Mouse (Mus musculus) liver (tissue): ENCODE results near the gene Kif5c.

Experiments used
- DNase-seq: peaks from one replicate; pipeline ENCODE4 v3.0.0-alpha.2; 2020; ENCODE audit warnings: mixed read lengths

Kif5c gene

DNA sequence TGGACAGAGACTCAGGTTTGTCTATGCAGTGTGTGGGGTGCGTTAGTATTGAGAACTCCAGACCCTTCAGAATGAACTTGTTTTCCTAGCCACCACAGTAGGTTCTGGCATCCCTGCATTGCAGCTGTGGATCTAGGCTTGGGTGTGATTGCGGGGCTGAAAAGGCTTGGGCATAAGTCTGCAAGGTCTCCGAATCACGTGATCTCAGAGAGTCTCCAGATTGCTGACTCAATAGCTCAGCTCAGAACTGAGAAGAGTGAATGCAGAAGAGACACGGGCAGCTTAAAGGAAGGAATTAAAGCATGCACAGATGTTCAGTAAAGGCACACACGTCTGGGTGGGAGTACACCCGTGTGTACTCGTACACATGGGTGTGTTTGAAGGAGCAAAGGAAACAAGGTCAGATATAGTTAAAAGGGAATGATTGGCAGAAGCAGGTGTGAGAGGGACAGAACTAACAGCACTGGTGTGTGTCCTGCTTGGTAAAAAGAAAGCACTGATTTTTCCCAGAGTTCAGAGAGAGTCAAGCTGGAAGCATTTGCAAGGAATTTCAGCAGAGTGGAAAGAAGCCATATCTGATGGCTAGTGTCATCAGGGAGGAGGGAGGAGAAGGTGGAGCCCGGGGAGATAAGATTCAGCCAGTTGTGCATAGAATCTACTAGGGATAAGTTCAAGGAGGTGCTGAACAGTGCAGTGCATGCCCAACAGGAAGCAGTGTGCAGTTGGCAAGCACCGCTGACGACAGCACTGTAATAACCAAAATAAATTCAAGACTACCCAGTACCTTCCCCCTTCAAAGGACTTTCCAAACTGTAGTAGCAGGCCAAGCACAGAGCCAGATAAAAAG lies 130.9 kb downstream of the Kif5c start:
- no peak for DNase-seq

DNA sequence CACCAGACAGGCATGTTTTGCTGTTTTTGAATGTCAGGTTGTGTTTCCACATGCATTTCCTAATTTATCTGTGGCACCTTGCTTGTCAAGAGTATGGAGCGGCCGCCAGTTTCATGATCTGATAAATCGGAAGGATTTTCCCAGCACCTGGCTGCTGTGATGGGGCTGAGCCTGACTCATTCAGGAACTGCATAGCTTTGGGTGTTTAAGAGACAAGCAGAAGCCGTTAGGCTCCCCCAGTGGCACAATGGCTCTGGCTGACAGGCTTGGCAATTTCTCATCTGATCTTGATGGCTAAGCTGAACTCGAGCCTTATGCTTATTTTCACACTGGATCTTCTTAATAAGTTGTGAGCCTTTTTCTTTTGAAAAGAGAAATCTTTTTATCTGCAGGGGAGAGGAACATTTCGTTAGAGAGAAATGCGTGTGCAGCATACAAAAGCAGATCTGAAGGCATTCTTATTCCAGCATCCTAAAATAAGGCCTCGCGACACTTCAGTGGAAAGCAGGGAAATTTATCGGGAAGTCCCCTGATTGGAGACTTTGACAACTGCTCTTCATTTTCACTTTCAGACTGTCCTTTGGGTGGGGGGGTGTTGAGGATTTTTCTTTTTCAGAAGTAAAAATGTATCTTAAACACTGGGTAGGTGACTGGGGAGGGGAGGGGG lies 132.6 kb downstream of the Kif5c start:
- DNase-seq = no peak

DNA sequence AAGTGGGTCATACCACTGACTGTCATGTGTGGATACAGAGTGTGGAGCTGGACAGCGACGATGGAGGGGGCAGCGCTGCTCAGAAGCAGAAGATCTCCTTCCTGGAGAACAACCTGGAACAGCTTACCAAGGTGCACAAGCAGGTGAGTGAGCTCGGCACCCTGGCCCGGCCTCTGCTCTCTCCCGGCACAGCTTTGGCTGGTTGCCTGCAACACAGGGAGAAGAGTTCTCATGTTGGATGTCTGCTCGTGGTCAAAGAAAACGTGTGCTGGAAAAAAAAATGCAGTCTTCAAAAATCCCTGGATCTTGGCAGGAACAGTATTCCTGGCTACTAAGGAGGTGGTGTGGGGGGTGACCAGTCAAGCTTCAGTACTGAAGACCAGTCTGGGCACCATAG lies 133.1 kb downstream of the Kif5c start:
- no peak for DNase-seq

GRCm38 (mm10) chr2:49753062-49753461 lies 134.0 kb downstream of the Kif5c start:
- no peak for DNase-seq

- DNase-seq = peak; percentile 35
These were observed 136.0 kb downstream of the Kif5c start for GRCm38 (mm10) chr2:49755054-49755453.

- DNase-seq = no peak
These were observed 138.5 kb downstream of the Kif5c start for GRCm38 (mm10) chr2:49757616-49758015.

DNA sequence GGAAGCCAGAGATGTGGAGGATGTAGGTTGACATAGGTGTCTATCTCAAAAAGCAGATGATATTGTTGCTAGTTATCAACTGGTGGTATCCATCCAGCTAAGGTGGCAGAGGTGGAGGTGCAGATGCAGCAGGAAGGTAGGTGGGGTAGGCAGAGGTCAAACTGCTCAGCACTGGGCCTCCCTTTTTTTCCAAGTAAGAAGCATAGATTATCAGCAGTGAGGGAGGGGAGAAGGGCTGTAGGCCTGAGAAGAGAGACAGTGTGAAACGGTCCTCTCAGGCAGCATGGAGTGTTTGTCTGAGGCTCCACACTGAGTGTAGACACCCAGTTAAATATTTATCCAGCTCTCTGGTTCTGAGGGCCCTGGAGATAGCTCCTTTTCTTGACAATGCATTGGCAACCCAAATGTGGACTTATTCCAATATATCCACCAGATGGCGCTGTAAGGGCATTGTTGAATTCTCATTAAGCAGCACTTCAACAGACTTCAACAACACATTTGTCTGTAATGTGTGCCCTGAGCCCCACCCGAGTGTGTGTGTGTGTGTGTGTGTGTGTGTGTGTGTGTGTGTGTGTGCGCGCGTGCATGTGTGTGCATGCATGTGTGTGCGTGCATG lies 145.3 kb downstream of the Kif5c start:
- DNase-seq = peak; percentile 38

- no peak for DNase-seq
These were observed 149.8 kb downstream of the Kif5c start for GRCm38 (mm10) chr2:49768916-49769315.

DNA sequence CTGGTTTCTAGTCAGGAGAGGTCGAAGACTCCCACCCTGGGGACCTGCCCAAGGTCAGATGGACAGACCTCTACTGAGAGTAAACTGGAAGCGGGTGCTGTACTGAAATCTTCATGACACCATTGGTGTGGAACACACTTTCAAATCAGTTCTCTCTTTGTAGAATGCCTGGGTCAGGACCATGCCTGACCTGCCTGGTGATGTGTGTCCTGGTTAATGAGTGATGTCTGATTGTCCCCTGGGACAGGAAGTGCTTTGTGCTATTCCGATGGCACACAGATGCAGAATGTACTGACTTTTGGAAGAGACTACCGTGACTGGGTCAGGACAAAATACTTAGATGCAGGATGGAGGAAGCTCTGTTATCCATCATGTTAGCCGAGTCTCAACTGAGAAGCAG lies 151.3 kb downstream of the Kif5c start:
- DNase-seq = no peak

GRCm38 (mm10) chr2:49771172-49771571 lies 152.1 kb downstream of the Kif5c start:
- peak; percentile 26 for DNase-seq

DNA sequence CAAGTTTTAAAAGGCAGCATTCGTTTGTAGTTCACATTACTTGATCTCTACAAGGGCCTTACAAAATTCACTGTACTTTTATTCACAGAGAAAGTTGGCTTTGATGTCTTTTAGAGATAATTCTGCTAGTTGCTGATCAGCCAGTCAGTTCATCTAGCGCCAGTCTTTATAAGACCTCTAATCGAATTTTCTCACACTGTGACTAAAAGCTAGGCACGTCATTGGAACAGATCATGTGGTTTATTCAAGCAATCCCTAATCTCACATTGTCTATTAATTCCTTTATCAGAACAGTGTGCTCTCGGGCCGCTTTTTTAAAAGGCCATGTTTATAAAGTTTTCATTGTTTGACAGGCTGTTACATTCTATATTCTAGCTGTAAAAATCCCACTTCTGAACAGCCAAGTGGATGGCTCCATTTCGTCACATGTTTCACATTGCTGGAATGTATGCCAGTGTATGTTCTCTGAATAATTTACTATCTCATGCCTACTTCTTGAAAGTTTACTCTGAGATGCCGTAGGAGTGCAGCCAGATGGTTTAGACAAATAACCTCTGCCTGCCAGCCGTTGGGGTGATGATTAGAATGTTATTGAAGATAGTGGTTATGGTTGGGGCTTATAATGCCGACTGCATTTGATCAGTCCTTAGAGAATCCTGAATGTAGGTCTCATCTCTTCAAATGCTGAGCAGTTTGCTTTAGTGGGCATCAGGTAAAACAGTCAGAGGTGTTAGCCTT lies 154.3 kb downstream of the Kif5c start:
- peak; percentile 53 for DNase-seq

DNA sequence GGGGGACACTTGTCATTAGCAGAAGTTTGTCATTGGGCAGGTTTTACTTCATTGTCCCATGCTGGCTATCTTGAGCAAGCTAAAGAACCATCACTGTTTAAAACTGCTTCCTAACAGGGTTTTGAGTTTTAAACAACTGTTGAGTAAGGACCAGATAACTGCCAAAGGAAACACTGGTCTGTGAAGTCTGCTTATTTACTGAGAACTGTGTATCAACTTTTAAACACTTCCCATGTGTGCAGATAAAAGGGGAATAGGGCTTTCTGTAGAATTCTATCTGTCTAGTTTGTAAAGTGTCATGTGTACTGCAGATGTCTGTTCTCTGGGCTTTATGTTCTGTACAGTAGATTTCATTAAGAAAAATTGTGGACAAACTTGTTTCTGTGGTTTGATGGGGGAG lies 155.1 kb downstream of the Kif5c start:
- no peak for DNase-seq

DNA sequence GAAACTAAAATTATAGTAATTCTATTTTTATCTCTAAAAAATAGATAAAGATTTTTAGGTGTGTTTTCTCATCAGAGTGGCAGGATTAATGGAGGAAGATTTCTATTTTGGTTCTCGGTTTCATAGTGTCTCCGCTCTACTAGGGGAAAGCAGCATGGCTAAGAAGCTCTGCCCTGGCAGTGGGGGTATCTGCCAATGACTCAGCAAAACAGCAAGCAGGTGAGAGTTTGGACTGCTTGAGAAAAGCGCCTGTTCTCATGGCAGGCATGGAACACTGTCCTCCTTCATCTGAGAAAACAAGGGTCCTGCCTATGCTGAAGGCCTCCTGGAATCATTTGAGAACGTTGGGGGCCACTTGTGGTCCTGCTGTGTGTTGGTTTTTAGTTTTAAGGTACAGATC lies 156.1 kb downstream of the Kif5c start:
- peak; percentile 26 for DNase-seq

GRCm38 (mm10) chr2:49775735-49776134 lies 156.6 kb downstream of the Kif5c start:
- peak; percentile 47 for DNase-seq

DNA sequence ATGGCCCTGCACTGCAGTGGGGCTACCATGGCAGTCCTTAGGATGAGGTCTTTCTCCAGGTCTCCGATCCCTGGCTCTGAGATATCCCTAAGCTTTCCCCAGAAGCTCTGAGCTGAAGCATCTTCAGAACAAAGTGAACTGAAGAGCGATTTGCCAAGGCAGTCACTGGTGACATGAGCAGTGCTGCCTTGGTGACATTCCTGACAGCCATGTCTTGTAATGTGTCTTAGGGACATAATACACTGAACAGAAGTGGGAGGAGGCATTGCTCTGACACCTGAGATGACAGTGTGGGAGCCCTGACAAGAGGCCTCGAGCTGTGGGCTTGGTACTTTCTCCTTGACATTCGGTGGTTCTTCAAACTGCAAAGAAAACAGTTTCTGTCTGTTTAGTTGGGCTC lies 157.3 kb downstream of the Kif5c start:
- no peak for DNase-seq

- DNase-seq = no peak
These were observed 168.4 kb downstream of the Kif5c start, which contains the start of gene Lypd6b for GRCm38 (mm10) chr2:49787376-49788050. Lypd6b (plus strand) TSS chr2:49787688.

- no peak for DNase-seq
These were observed 168.9 kb downstream of the Kif5c start for GRCm38 (mm10) chr2:49788051-49788418.

GRCm38 (mm10) chr2:49788643-49789042 lies 169.5 kb downstream of the Kif5c start:
- DNase-seq = no peak

DNA sequence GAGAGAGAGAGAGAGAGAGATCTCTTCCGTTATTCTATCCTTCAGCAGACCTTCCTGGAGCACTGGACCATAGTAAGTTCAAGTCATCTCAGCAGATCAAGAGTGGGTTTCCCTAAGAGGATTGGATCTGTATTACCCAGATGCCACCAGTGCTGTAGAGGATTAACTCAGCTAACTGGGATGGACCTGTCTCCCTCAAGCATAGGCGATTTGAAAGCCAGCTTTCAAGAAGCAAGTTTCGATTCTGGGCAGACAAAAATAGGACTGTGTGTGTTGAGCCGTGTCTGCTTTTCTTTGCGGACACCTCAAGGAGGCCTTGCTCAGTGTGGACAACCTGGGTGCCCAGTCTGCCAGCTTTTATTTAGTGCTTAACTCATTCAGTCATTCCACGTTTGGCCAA lies 170.0 kb downstream of the Kif5c start:
- no peak for DNase-seq

GRCm38 (mm10) chr2:49789504-49789903 lies 170.4 kb downstream of the Kif5c start:
- no peak for DNase-seq

DNA sequence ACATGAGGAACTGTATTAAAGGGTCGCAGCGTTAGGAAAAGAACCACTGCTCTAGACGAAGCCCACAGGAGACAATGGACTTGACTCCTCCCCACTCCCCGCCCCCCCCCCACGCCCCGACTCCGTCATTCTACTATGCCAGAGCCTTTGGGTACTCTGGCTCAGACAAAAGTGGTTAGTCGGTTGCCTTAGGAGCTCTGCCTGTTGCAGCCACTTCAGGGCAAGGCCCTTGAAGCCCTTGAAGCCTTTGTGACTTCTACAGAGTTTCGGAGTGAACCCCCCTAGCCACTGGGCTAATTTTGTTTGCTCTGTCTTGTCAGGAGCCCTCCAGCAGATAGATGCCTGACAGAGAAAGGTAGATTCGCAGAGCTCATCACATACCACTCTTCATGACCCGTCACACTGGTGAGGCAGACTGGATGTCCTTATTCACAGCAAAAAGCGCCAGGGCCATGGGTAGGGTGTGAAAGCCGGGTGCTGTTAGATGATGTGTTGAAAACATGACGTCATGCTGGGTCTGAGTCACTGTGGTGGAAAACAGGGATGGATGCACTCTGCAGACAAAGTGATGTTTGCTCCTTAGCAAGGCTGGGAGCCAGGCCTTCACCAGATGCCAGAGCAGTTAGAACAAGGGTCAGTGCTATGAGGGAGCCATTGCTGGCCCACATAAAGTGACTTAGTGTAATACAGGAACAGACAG lies 178.5 kb downstream of the Kif5c start:
- DNase-seq = no peak

DNA sequence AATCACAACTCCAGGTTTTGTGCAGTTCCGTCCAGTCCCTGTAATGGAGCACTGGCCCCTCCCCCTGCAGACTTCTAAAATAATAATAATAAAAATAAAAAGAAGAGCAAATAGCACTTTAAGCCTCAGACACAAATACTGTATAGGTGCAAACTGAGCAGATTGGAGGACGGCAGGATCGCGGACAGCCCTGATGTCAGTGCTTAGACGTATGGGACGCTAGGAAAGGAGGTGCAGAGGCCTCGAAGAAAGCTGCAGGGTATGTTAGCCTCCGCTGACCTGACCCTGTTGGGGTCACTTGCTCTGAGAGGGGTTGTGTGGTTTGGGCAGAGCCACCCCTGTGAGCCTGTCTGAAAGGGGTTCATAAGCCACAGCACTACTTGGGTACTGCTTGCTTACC lies 185.3 kb downstream of the Kif5c start:
- DNase-seq = no peak
